Mouse (Mus musculus) small intestine, adult 2 months (tissue): ENCODE measurements around the gene Oas2. TPM values are rescaled to one million over a fixed set of nuclear protein-coding genes. Genes with fewer than 3 reads are reported as not detected.

Experiments used
- H3K27ac ChIP-seq: fragments of 200-500 bp; 2 replicates; pipeline ENCODE4 v1.5.1; 2012; ENCODE audit warnings: low read depth, low read length, control low read depth, inconsistent platforms; ENCODE audit not compliant: insufficient read depth
- H3K27me3 ChIP-seq: fragments of 200-500 bp; 2 replicates; pipeline ENCODE4 v1.6.1; 2012; ENCODE audit warnings: mild to moderate bottlenecking, moderate library complexity, low read length, inconsistent platforms; ENCODE audit not compliant: control insufficient read depth, insufficient read depth
- H3K36me3 ChIP-seq: fragments of 200-500 bp; 2 replicates; pipeline ENCODE4 v1.6.1; 2012; ENCODE audit warnings: mild to moderate bottlenecking, low read length, control low read depth, inconsistent platforms; ENCODE audit not compliant: control insufficient read depth, insufficient read depth
- H3K4me1 ChIP-seq: fragments of 200-500 bp; 2 replicates; pipeline ENCODE4 v1.6.1; 2012; ENCODE audit warnings: low read length, inconsistent platforms, mixed read lengths; ENCODE audit not compliant: control insufficient read depth, insufficient read depth, insufficient read length
- H3K4me3 ChIP-seq: fragments of 200-500 bp; 2 replicates; pipeline ENCODE4 v1.5.1; 2012; ENCODE audit warnings: low read depth, mild to moderate bottlenecking, control low read depth, inconsistent platforms, low read length, moderate library complexity
- CTCF ChIP-seq: fragments of 200-500 bp; IDR thresholded peaks from 2 replicates; pipeline ENCODE4 v1.5.1; 2012; ENCODE audit warnings: low read depth, mild to moderate bottlenecking, control low read depth, inconsistent platforms, low read length, moderate library complexity, mixed read lengths; ENCODE audit not compliant: insufficient replicate concordance, insufficient read length; ENCODE audit errors: extremely low read depth
- POLR2A ChIP-seq: fragments of 200-500 bp; IDR thresholded peaks from 2 replicates; pipeline ENCODE4 v1.6.1; 2012; ENCODE audit warnings: low read depth, mild to moderate bottlenecking, control low read depth, inconsistent platforms, low read length, moderate library complexity
- WGBS: fragments of 180-500 bp; shearing (Covaris S2); methylation state at CpG from one replicate; pipeline ENCODE4 v1.1.7; 2018; 5-methylcytosine and 5-hydroxymethylcytosine counted together
- polyA plus RNA-seq: library from polyadenylated mRNA; depleted of rRNA; stranded (reverse); fragments of >200 nt; gene quantifications from 2 replicates; pipeline ENCODE4 v1.2.3, GENCODE M21; 2012

Gene Oas2
- polyA plus RNA-seq, 1 experiment = 7.4 TPM

DNA sequence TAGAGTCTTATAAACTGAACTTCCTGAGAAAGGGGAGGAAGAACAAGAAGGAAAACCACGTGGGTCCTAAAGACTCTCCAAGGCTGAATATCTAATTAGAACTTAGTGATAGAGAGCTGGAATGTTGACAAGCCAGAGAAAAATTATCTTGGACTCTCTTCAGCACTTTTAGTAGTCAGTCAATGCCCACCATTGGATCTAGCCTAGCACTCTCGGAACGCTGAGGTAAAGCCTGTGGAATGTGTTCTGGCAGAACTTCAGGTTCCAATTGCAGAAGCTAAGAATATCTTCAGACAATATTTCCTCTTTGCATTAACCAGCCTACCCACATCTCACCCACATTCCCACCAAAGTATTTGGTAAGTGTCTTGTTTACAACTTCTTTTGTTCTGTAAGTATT lies 30.3 kb upstream of the Oas2 start:
- Histone ChIP-seq H3K27ac (no peak overlapping the region), H3K27me3 (no peaks in the 10 kb centered on the region), H3K4me1 (peaks cover 18% of the 10 kb centered on the region), H3K36me3 (no peaks in the 10 kb centered on the region), H3K4me3 (no peak overlapping the region)
- no peak for TF ChIP-seq POLR2A
- TF ChIP-seq CTCF = no peak
- WGBS = 21% methylated on average over 3 of the region's 3 CpGs

DNA sequence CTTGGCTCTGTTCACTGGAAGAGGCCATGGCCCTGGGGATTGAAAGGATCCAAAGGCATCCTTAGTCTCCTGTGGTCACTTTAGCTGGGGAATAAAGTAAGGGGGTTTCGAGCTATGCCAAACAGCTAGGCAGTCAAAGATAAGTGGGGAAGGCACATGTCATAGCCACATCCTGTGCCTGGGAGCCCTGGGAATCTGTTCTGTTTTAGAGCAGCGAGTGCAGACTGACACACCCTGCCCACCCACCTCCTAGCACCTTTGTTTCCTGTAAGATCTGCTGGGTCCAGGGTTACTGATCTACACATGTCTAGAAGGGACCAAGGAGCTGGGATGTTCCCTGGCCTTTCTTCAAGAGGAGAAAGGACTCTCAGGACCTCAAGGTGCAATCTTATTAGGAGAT lies 29.3 kb upstream of the Oas2 start:
- 65% methylated on average over 2 of the region's 2 CpGs for WGBS
- H3K4me1 ChIP-seq = peaks cover 20% of the 10 kb centered on the region
- no peak overlapping the region for H3K27ac ChIP-seq
- H3K4me3 ChIP-seq = no peak overlapping the region
- no peaks in the 10 kb centered on the region for H3K36me3 ChIP-seq
- TF ChIP-seq CTCF (no peak), POLR2A (no peak)
- H3K27me3 ChIP-seq = no peaks in the 10 kb centered on the region

DNA sequence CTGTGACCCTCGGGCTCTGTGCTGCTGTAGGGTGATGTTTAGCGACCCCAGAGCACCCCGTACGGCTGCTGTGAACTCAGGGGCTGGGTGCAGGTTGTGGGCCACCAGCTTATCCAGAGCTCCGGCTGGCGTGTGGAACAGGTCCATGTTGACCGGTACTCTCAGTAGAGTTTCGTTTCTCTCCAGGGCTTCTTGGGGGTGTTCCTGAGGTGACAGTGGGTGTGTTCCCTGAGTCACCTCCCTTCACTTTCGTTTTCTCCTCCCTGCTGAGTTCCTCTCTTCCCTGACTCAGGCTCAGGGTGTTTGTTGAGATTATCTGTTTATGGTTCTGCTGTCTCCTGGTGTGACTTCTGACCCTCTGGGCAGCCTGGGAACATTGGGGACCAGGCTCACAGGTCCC lies 27.8 kb upstream of the Oas2 start, which contains the start of gene Oas3:
Oas3 (minus strand) TSS at position 184 of the 400 bp plus-strand sequence.
- 36% methylated on average over 9 of the region's 9 CpGs for WGBS
- Histone ChIP-seq H3K4me1 (peaks cover 20% of the 10 kb centered on the region), H3K27ac (peak within 1 kb of the TSS; percentile 91), H3K27me3 (no peaks in the 10 kb centered on the region), H3K36me3 (no peaks in the 10 kb centered on the region), H3K4me3 (peak within 1 kb of the TSS; percentile 72)
- no peak for TF ChIP-seq CTCF
- peak; percentile 75; the same call in 1 of the 2 replicates for TF ChIP-seq POLR2A

DNA sequence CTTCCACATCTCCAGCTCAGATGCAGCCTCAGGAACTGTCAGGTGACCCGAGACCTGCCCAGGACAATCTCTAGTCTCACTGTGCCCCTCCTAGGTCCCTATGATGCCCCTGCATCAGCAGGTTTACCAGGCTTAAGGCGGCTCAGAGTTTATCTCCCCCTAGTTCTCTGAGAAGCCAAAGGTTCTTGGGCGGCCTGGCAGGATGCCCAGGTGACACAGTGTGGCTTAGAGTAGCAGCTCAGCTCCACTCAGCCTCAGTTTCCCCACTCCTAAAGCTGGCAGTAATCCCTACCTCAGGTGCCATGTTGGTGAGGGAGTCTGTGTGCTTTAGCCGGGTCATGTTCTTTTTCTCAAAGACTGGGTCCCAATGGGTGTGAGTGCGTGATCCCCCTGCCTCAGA lies 27.1 kb upstream of the Oas2 start:
- H3K36me3 ChIP-seq = no peaks in the 10 kb centered on the region
- peaks cover 20% of the 10 kb centered on the region for H3K4me1 ChIP-seq
- TF ChIP-seq POLR2A = no peak
- no peak for TF ChIP-seq CTCF
- peak overlapping the region; percentile 72 for H3K4me3 ChIP-seq
- H3K27ac ChIP-seq = peak overlapping the region; percentile 91
- 52% methylated on average over 5 of the region's 5 CpGs for WGBS
- no peaks in the 10 kb centered on the region for H3K27me3 ChIP-seq

DNA sequence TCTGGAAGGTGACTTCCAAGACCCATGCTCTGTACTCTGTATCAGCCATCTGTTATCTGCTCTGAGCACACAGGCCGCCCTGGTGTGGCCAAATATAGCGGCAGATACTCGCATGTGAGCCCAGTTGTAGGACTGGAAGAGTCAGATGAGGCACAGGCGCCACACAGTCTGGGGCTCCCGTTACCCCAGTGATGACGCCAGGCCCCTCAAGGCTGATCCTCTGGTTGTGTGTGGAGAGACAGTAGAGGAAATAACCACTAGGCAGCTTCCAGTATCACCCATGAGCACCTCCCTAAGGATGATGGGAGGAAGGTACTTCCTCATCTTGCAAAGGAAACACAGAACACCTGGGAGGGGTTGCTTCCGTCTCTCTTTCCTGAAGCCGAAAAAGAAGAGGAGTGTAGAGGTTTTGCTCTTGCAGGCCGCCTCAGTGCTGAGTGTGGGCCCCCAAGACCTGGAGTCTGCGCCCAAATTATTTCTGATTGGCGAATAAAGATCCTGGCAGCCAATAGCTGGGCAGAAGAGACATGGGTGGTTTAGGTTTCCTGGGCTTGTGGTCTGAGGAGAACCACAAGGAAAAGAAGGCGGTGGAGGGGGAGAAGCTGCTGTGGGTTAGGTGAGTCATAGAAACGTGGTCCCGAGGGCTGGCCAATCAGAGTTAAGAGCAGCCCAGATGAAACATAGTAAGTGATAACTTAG lies 25.8 kb upstream of the Oas2 start:
- Histone ChIP-seq H3K36me3 (0 out of 2 replicates have a peak, but pooled peaks cover 3% of the 10 kb centered on the region), H3K4me3 (no peak overlapping the region), H3K4me1 (peaks cover 20% of the 10 kb centered on the region), H3K27me3 (no peaks in the 10 kb centered on the region), H3K27ac (no peak overlapping the region; the same call in 1 of the 2 replicates)
- TF ChIP-seq CTCF = no peak
- no peak for TF ChIP-seq POLR2A
- WGBS = 55% methylated on average over 14 of the region's 14 CpGs

DNA sequence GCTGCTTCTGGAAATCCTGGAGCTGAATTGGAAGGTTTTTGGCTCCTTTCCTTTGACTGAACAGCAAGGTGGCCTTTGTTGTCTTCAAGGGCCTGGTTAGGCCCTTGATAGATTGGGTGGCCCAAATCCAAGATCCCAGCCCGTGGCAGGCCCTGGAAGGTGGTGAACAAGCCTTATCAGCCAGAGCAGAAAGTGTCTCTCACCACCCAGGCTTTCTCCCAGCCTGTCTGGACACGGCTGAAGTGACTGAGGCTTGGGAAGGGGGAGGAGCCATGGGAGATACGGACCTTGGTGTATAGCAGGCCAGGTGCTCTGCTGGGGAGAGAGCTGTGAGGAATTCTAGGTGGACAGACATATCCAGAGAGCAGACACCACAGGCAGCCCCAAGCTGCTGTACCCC lies 19.7 kb upstream of the Oas2 start:
- Histone ChIP-seq H3K4me1 (no peaks in the 10 kb centered on the region), H3K36me3 (peaks cover 13% of the 10 kb centered on the region; the same call in 1 of the 2 replicates), H3K4me3 (no peak overlapping the region), H3K27ac (no peak overlapping the region), H3K27me3 (no peaks in the 10 kb centered on the region)
- 44% methylated on average over 3 of the region's 3 CpGs for WGBS
- TF ChIP-seq POLR2A = no peak
- no peak for TF ChIP-seq CTCF

DNA sequence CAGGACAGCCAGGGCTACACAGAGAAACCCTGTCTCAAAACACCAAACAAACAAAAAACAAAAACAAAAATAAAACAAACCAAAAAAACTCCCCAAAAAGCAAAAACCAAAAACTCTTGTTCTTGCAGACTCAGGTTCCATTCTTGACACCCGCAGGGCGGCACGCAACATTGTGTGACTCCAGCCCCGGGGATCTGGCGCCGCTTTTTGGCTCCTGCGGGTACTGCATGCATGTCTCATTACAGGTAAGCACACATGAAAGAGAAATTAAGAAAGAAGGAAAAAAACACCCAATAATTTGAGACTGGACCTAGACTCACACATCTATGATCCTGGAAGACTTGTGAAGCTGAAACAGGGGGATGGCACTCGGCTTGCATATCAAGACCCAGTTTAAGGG lies 15.4 kb upstream of the Oas2 start:
- Histone ChIP-seq H3K4me1 (no peaks in the 10 kb centered on the region), H3K27me3 (no peaks in the 10 kb centered on the region), H3K4me3 (no peak overlapping the region), H3K36me3 (peaks cover 19% of the 10 kb centered on the region), H3K27ac (no peak overlapping the region)
- WGBS = 69% methylated on average over 8 of the region's 8 CpGs
- TF ChIP-seq CTCF = no peak
- TF ChIP-seq POLR2A = no peak

DNA sequence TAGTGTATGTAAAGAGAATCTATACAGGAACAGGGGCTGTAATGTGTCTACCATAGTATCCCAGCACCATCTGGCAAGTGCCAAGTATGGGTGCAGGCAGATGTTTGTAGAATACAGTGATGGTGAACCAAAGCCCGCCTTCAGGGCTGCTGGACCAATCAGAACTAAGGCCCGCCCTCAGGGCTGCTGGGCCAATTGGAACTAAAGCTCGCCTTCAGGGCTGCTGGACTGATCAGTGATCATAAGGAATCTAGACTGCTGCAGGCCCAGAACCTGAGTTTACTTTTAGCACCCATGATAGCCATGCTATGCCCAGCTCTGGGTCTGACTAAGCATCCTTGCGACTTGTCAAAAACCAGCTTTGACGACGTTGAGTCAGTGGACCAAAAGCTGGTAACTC lies 12.2 kb upstream of the Oas2 start:
- no peak overlapping the region for H3K4me3 ChIP-seq
- WGBS = 36% methylated on average over 6 of the region's 6 CpGs

More for the DNA sequence above, 12.2 kb upstream of the Oas2 start:
- no peaks in the 10 kb centered on the region for H3K27me3 ChIP-seq
- H3K36me3 ChIP-seq = peaks cover 21% of the 10 kb centered on the region
- H3K4me1 ChIP-seq = no peaks in the 10 kb centered on the region
- no peak overlapping the region for H3K27ac ChIP-seq
- TF ChIP-seq CTCF = no peak
- no peak for TF ChIP-seq POLR2A
